In genomic region chr4:106804201-106804909, GRCm38 (mm10) we compare ENCODE assay signal across 8 mouse cellular contexts. TPM values are rescaled to one million over a fixed set of nuclear protein-coding genes. Genes with fewer than 3 reads are reported as not detected.
DNase-seq lines count a peak whose midpoint lies in the region; ATAC-seq lines count a peak whose summit lies in the region.

No protein-coding gene starts in this region.

- no peaks in the 10 kb centered on the region for H3K36me3 ChIP-seq in kidney, embryonic 16.5 days (ENCODE audit: insufficient read depth, low read length)
- H3K36me3 ChIP-seq in forebrain, embryonic 14.5 days (ENCODE audit: control insufficient read depth, insufficient read depth, low read length) = no peaks in the 10 kb centered on the region
- H3K36me3 ChIP-seq in liver, embryonic 11.5 days (ENCODE audit: control insufficient read depth, insufficient read depth, low read length) = no peaks in the 10 kb centered on the region

- peak overlapping the region; percentile 56 for H3K4me2 ChIP-seq in kidney, embryonic 16.5 days (replicated peaks; ENCODE audit: low read depth, low read length)
- H3K4me2 ChIP-seq in forebrain, embryonic 14.5 days (ENCODE audit: low read length) = peak overlapping the region; percentile 30; the same call in 1 of the 2 replicates
- peak overlapping the region; percentile 94 for H3K4me2 ChIP-seq in liver, embryonic 11.5 days

- H3K27ac ChIP-seq in kidney, embryonic 16.5 days (ENCODE audit: low read length) = no peak overlapping the region
- no peak overlapping the region for H3K27ac ChIP-seq in forebrain, embryonic 14.5 days (ENCODE audit: low read depth, low read length)
- H3K27ac ChIP-seq in liver, embryonic 11.5 days (ENCODE audit: low read depth, low read length) = peak overlapping the region; percentile 75

- H3K9me3 ChIP-seq in kidney, embryonic 16.5 days (ENCODE audit: low read length) = no peaks in the 10 kb centered on the region
- H3K9me3 ChIP-seq in forebrain, embryonic 14.5 days (replicated peaks; ENCODE audit: control insufficient read depth, low read length) = no peaks in the 10 kb centered on the region
- H3K9me3 ChIP-seq in liver, embryonic 11.5 days (ENCODE audit: control insufficient read depth, low read length) = no peaks in the 10 kb centered on the region

- ATAC-seq in kidney, embryonic 16.5 days (ENCODE audit: low FRiP score, low TSS enrichment) = 0 out of 2 replicates have a peak, but pooled peaks have one; percentile 10
- ATAC-seq in forebrain, embryonic 14.5 days = no peak
- ATAC-seq in liver, embryonic 11.5 days (replicated peaks; ENCODE audit: low FRiP score) = peak; percentile 92

- no peak for DNase-seq in kidney, postnatal 14 days
- DNase-seq in forebrain, embryonic 14.5 days (ENCODE audit: low spot score) = no peak
- no peak for DNase-seq in liver, embryonic 11.5 days (ENCODE audit: low spot score)
- peak; percentile 37 to 52 for DNase-seq in monocyte, adult 2 months (ENCODE audit: low read depth in 1 of 2, low spot score in 2 of 2)
- no peak for DNase-seq in right cerebral cortex, adult 18-20 months
- DNase-seq in adrenal gland, postnatal 4 days (ENCODE audit: low spot score in 2 of 2) = no peak
- no peak for DNase-seq in adrenal gland, postnatal 25 days

- peak overlapping the region; percentile 54 for H3K9ac ChIP-seq in kidney, embryonic 16.5 days (replicated peaks; ENCODE audit: low read length)
- H3K9ac ChIP-seq in forebrain, embryonic 14.5 days (ENCODE audit: low read length) = no peak overlapping the region; the same call in 1 of the 2 replicates
- H3K9ac ChIP-seq in liver, embryonic 11.5 days (ENCODE audit: low read depth, low read length) = peak overlapping the region; percentile 64

- 40% methylated on average over 16 of the region's 16 CpGs for WGBS in kidney, embryonic 16.5 days
- WGBS in forebrain, embryonic 14.5 days = 50% methylated on average over 16 of the region's 16 CpGs
- WGBS in liver, embryonic 11.5 days = 19% methylated on average over 16 of the region's 16 CpGs

- H3K27me3 ChIP-seq in kidney, embryonic 16.5 days (ENCODE audit: insufficient read depth, low read length) = no peaks in the 10 kb centered on the region
- 0 out of 2 replicates have a peak, but pooled peaks cover 19% of the 10 kb centered on the region for H3K27me3 ChIP-seq in forebrain, embryonic 14.5 days (replicated peaks; ENCODE audit: control insufficient read depth, insufficient read depth, low read length)
- no peaks in the 10 kb centered on the region for H3K27me3 ChIP-seq in liver, embryonic 11.5 days (replicated peaks; ENCODE audit: control insufficient read depth, insufficient read depth, low read length)

- H3K4me3 ChIP-seq in kidney, embryonic 16.5 days (ENCODE audit: low read length) = peak overlapping the region; percentile 32
- no peak overlapping the region for H3K4me3 ChIP-seq in forebrain, embryonic 14.5 days (ENCODE audit: low read depth, low read length)
- H3K4me3 ChIP-seq in liver, embryonic 11.5 days (ENCODE audit: low read depth, low read length) = peak overlapping the region; percentile 50

- H3K4me1 ChIP-seq in kidney, embryonic 16.5 days (ENCODE audit: insufficient read depth, low read length) = peaks cover 15% of the 10 kb centered on the region
- no peaks in the 10 kb centered on the region for H3K4me1 ChIP-seq in forebrain, embryonic 14.5 days (ENCODE audit: control insufficient read depth, insufficient read depth, low read length)
- peaks cover 33% of the 10 kb centered on the region for H3K4me1 ChIP-seq in liver, embryonic 11.5 days (replicated peaks; ENCODE audit: control insufficient read depth, insufficient read depth, low read length)

RNA-seq across cellular contexts. Expression of gene Acot11, which starts 0.4 kb away (rescaled TPM):
- 2.8 and 2.9 TPM in 2 replicates for polyA plus RNA-seq in kidney, embryonic 16.5 days (2015; fragmentation: Nextera tagmentation; extraction: Ambion mirVana)
- polyA plus RNA-seq in forebrain, embryonic 14.5 days (2014; fragmentation: Nextera tagmentation; extraction: Ambion mirVana) = 0.77 and 1.3 TPM in 2 replicates
- 2.9 and 3.9 TPM in 2 replicates for polyA plus RNA-seq in liver, embryonic 11.5 days (2014; fragmentation: Nextera tagmentation; extraction: Ambion mirVana)
- total RNA-seq in adrenal gland, postnatal 4 days (2021) = 1 to 10 TPM; 6.1 to 7.4 TPM
- total RNA-seq in adrenal gland, postnatal 25 days (2021) = 32.5 and 50.9 TPM in 2 replicates

Comparison
In these comparisons a context has a peak if more than half of its experiments do, and no peak if none do; other contexts are left out.
1. H3K4me2 ChIP-seq: peak in every context shown above with its lines; median percentile 94 in liver, embryonic 11.5 days; 56 in kidney, embryonic 16.5 days; 30 in forebrain, embryonic 14.5 days.
2. DNase-seq: peak in monocyte, adult 2 months (2 of 2); none in kidney, postnatal 14 days (single experiment), forebrain, embryonic 14.5 days (single experiment), liver, embryonic 11.5 days (single experiment), right cerebral cortex, adult 18-20 months (single experiment), adrenal gland, postnatal 4 days (0 of 2) and adrenal gland, postnatal 25 days (single experiment).